Mouse (Mus musculus) cerebral cortex, adult 2 months (tissue): Measurements from ENCODE around the gene Olfr689.

Source experiments
- WGBS: fragments of 180-500 bp; shearing (Covaris S2); methylation state at CpG from one replicate; pipeline ENCODE4 v1.1.7; 2018; 5-methylcytosine and 5-hydroxymethylcytosine counted together

Olfr689 gene

GRCm38 (mm10) chr7:105310865-105311264 lies at the start of gene Olfr689:
Gene Olfr689, plus strand, starts transcription at chr7:105311165.
- 84% methylated on average over 1 of the region's 1 CpGs for WGBS

- WGBS, result 73% methylated on average over 7 of the region's 7 CpGs
These were observed 38.5 kb upstream of the Olfr689 start for GRCm38 (mm10) chr7:105272426-105272825.

GRCm38 (mm10) chr7:105287795-105288194 lies 23.2 kb upstream of the Olfr689 start, which contains the start of gene Olfr688:
Gene Olfr688, plus strand, starts transcription at chr7:105288095.
- 79% methylated on average over 6 of the region's 6 CpGs for WGBS

- 77% methylated on average over 2 of the region's 2 CpGs for WGBS
These were observed 14.3 kb downstream of the Olfr689 start for GRCm38 (mm10) chr7:105325302-105325701.

- WGBS, result 79% methylated on average over 1 of the region's 1 CpGs
These were observed 23.0 kb downstream of the Olfr689 start, which contains the start of gene Olfr690 for GRCm38 (mm10) chr7:105334004-105334403. Gene Olfr690, minus strand, starts transcription at chr7:105334104.

GRCm38 (mm10) chr7:105342170-105342569 lies 31.2 kb downstream of the Olfr689 start, which contains the start of gene Olfr691:
Gene Olfr691, minus strand, starts transcription at chr7:105342270.
- WGBS, result 64% methylated on average over 1 of the region's 1 CpGs

- 65% methylated on average over 2 of the region's 2 CpGs for WGBS
These were observed 31.8 kb downstream of the Olfr689 start for GRCm38 (mm10) chr7:105342752-105343151.

GRCm38 (mm10) chr7:105356064-105356463 lies 45.1 kb downstream of the Olfr689 start:
- WGBS, result no CpG with 5 or more reads among the region's 5 CpGs

- WGBS, result 95% methylated on average over 1 of the region's 2 CpGs
These were observed 45.5 kb downstream of the Olfr689 start for GRCm38 (mm10) chr7:105356487-105356886.

GRCm38 (mm10) chr7:105361713-105362112 lies 50.7 kb downstream of the Olfr689 start:
- 67% methylated on average over 2 of the region's 2 CpGs for WGBS

GRCm38 (mm10) chr7:105367268-105367667 lies 56.3 kb downstream of the Olfr689 start:
- 90% methylated on average over 5 of the region's 5 CpGs for WGBS

- WGBS, result 97% methylated on average over 1 of the region's 1 CpGs
These were observed 57.0 kb downstream of the Olfr689 start, which contains the start of gene Olfr692 for GRCm38 (mm10) chr7:105367930-105368329. Gene Olfr692, plus strand, starts transcription at chr7:105368230.

- WGBS, result 95% methylated on average over 4 of the region's 4 CpGs
These were observed 57.6 kb downstream of the Olfr689 start for GRCm38 (mm10) chr7:105368521-105368920.
